Mouse (Mus musculus) embryo, embryonic 11 days (tissue): ENCODE data around the gene Agt.

ENCODE experiments used
- DNase-seq: peaks from one replicate; pipeline ENCODE4 v3.0.0-alpha.2; 2015

The Agt gene

GRCm38 (mm10) chr8:124569593-124569992, at the start of gene Agt:
TSS of gene Agt (minus strand) at chr8:124569706.
- DNase-seq: no peak

GRCm38 (mm10) chr8:124618252-124618651, 48.7 kb upstream of the Agt start:
- no peak for DNase-seq

- peak; percentile 86 for DNase-seq
Observed at GRCm38 (mm10) chr8:124617266-124617869, 47.9 kb upstream of the Agt start.

- DNase-seq: no peak
Observed at GRCm38 (mm10) chr8:124614325-124614724, 44.8 kb upstream of the Agt start.

GRCm38 (mm10) chr8:124608972-124609353, 39.5 kb upstream of the Agt start:
- no peak for DNase-seq

GRCm38 (mm10) chr8:124608239-124608971, 38.9 kb upstream of the Agt start:
- DNase-seq: peak; percentile 49

- DNase-seq: no peak
Observed at GRCm38 (mm10) chr8:124604066-124604465, 34.6 kb upstream of the Agt start.

- DNase-seq: no peak
Observed at GRCm38 (mm10) chr8:124589393-124589792, 19.9 kb upstream of the Agt start.

- no peak for DNase-seq
Observed at GRCm38 (mm10) chr8:124586556-124586955, 17.1 kb upstream of the Agt start.

GRCm38 (mm10) chr8:124585718-124586425, 16.4 kb upstream of the Agt start:
- DNase-seq: no peak

GRCm38 (mm10) chr8:124576751-124577150, 7.2 kb upstream of the Agt start:
- DNase-seq: no peak

- no peak for DNase-seq
Observed at GRCm38 (mm10) chr8:124575811-124576210, 6.3 kb upstream of the Agt start, which contains the start of gene Capn9. TSS of gene Capn9 (plus strand) at chr8:124576111.

- peak; percentile 92 for DNase-seq
Observed at GRCm38 (mm10) chr8:124573552-124574340, 4.2 kb upstream of the Agt start.

- no peak for DNase-seq
Observed at GRCm38 (mm10) chr8:124572430-124572775, 2.9 kb upstream of the Agt start.

GRCm38 (mm10) chr8:124571732-124572429, 2.4 kb upstream of the Agt start:
- no peak for DNase-seq

- peak; percentile 10 for DNase-seq
Observed at GRCm38 (mm10) chr8:124569100-124569499, 406 bp downstream of the Agt start.

GRCm38 (mm10) chr8:124567584-124567983, 1.9 kb downstream of the Agt start:
- no peak for DNase-seq

GRCm38 (mm10) chr8:124567126-124567525, 2.4 kb downstream of the Agt start:
- DNase-seq: no peak

- no peak for DNase-seq
Observed at GRCm38 (mm10) chr8:124557476-124557875, 12.0 kb downstream of the Agt start.

- DNase-seq: peak; percentile 34
Observed at GRCm38 (mm10) chr8:124556658-124557057, 12.8 kb downstream of the Agt start.

GRCm38 (mm10) chr8:124556164-124556563, 13.3 kb downstream of the Agt start:
- no peak for DNase-seq

GRCm38 (mm10) chr8:124555113-124555750, 14.3 kb downstream of the Agt start:
- DNase-seq: no peak
